Mouse (Mus musculus): ENCODE results near the gene H2-T3.
"Not testable (repeated sequence)": the region's sequence is repeated elsewhere in the genome, so short reads cannot be mapped to it uniquely, and the experiment has no call there.

H2-T3 gene

DNA sequence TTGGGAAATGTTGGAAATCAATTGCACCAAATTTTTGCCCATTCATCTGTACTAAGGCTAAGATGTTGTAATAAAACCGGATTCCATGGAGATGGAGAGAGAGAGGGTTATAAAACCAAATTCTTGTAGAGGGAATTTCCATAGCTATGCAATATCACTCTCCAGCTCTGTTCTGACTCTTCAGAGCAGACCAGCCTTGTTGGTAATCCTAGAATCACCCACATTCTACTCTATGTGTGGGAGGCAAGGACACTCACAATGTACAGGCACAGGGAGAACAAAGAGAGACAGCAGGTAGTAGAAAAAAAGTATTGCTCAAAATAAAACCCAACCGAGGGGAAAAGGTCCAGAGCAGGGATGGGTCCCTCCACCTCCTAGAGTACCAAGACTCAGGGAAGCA is 14.0 kb downstream of the H2-T3 start:
- not testable (repeated sequence) for DNase-seq

DNA sequence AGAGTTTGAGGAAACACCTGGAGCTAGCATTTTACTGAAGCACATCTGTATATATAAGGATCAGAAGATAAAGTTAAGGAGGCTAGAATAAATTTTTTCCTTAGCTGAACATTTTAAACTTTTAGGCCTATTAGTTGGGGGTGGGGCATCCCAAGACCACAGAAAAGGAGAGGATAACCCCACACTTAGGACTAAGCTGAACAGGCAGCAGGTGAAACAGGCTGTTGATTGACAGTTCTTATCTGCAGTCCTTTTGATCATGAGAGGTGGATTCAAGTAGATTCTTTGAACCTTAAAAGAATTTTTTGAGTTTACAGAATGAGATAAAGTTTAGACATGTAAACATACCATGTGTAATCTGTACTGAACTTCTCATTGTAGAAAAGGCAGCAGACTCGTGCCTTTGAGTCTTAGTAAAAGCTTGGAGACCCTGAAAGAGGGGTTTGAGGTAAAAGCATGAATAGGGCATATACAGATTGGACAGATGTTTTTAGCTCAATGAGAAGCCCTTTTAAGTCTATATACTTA is 19.7 kb downstream of the H2-T3 start:
- no peak for DNase-seq

DNA sequence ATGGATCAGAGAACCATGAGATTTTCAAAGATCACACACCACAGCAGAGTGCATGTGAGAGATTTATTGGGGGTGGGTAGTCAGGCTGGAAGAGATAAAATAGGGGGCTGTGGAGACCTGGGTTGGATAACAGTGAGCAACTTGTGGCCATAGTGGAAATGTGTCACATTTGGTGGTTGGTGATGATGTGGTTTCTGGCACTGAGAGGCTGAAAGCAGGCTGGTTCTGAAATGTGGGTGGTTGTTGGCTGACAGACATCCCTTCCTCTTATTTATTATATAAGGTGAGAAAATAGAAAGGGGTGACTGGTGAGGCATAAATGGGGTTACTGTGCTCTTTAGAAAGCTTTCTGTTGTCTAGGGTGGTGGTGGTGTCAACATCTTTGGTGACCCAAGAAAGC is 20.3 kb downstream of the H2-T3 start:
- DNase-seq = no peak

DNA sequence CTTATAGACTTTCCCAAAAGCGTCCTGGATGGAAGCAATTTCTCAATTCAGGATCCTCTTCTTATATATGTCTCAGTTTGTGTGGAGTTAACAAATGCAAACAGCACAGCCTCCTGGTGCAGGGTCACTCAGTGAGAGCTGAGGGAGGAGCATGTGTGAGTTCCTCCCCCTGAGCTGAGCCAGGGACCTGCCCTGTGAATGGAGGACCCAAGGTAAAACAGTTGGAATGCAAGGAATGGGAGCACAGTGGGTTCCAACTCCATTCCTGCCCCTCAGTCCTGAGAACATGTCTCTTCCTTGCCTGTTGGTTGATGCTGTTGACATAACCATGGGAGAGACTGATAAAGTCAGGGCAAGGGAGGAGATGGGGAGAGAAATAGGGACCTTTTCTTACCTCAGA is 21.0 kb downstream of the H2-T3 start:
- DNase-seq = not testable (repeated sequence)

DNA sequence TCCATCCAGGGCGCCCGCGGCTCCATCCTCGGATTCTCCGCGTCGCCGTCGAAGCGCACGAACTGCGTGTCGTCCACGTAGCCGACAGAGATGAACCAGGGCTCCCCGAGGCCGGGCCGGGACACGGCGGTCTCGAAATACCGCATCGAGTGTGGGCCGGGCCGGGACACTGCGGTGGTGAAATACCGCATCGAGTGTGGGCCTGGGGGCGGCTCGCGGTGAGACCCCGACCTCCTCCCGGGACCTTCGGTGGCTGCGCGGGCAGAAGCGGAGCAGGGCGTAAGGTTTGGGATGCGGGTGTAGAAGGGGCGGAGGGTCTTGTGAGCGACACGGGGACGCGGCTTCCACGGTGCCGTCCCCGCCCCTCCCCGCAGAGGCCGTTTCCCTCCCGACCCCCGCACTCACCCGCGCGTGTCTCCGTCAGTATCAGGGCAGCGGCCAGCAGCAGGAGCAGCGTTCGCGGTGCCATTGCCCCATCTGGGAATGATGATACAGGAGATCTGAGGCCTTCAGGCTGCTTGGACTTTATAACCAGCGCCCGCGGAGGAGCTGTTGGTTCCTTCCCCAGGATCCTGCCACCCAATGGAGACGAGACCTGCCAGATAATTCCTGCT is 21.9 kb downstream of the H2-T3 start, which contains the start of gene Gm8909:
Gm8909 (minus strand) TSS at position 499 of the 614 bp plus-strand sequence.
- DNase-seq = no peak

DNA sequence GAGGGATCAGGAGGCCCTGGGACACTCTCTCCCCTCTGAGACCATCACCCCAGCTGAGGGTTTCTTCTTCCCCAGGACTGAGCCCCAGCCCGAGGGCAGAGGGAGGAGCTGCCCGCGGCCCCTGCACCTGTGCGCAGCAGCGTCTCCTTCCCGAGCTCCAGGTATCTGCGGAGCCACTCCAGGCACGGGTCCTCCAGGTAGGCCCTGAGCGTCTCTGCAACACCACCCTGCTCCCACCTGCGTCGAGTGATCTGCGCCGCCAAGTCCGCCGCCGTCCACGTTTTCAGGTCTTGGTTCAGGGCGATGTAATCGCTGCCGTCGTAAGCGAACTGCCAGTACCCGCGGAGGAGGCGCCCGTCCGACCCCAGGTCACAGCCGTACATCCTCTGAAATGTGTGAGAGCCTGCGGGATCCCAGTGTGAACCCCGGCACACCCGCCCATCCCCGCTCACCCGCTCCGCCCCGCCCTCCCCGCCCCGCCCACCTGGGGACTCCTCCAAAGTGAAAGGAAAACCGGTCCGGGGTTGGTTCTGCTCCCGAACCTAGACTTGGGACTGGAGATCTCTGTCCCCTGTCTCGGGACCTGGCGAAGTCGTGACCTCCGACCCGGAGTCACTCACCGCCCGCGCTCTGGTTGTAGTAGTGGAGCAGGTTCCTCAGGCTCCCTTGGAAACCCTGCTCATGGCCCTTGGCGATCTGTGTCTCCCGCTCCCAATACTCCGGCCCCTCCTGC is 22.6 kb downstream of the H2-T3 start:
- no peak for DNase-seq

DNA sequence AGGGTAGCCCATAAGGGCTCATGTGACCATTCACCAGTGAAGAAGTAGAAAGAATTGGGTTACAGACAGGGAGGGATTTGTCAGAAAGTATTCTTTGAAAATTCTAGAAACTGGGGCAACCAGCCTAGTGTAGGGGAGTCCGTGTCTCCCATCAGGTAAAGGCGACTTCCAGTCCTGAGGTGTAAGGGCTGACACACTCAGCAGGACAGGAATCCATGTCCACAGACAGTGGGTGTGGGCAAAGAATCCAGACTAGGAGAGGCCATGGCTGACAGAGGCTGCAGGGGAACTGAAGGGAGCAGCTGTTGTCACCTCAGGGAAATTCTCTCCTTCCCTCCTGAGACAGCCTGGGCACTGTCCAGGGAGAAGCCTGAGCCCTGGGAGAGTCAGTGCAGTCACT is 23.2 kb downstream of the H2-T3 start:
- DNase-seq = not testable (repeated sequence)

DNA sequence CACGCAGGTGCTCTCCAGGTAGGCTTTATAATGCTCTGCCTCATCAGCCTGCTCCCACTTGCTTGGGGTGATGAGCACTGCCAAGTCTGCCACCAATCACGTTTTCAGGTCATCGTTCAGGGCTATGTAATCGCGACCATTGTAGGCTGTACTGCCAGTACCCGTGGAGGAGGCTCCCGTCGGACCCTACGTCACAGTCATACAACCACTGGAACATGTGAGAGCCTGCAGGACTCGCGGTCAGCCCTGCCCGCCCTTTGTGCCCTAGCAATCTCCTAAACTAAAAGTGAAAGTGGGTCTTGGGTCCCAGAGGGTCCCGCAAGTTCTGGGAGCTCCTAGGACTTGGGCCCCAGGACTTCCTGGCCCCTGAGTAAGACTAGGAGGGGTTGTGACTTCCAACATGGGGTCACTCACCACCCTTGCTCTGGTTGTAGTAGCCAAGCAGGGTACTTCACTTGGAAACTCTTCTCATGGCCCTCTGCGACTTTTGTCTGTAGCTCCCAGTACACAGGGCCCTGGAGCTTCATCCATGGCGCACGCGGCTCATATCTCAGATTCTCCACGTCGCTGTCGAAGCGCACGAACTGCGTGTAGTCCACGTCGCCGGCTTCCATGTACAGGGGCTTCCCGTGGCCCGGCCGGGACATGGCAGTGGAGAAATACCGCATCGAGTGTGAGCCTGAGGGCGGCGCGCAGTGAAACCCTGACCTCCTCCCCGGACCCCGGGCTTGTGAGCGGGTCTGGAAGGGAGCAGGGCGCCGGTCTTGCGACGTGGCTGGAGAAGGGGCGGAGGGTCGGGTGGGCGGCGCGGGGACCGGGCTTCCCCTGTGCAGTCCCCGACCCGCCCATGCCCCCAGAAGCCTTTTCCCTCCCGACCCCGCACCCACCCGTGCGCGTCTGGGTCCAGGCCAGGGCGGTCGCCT is 28.7 kb downstream of the H2-T3 start:
- no peak for DNase-seq

DNA sequence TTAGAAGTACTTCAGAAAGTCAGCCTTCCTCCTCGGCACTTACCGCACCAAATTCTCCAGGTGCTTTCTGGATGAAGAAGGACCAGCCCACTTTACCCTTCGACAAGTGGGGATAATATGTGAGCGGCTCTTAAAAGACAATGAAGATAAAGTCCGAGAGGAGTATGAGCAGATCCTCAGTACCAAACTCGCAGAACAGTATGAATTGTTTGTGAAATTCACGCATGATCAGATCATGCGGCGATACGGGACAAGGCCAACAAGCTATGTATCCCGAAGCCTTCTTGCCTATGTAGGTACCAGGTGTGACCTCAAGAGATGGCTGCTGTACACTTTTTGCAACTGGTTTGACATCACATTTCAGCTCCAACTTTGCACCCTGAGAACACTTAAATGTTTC is 31.8 kb downstream of the H2-T3 start:
- not testable (repeated sequence) for DNase-seq

DNA sequence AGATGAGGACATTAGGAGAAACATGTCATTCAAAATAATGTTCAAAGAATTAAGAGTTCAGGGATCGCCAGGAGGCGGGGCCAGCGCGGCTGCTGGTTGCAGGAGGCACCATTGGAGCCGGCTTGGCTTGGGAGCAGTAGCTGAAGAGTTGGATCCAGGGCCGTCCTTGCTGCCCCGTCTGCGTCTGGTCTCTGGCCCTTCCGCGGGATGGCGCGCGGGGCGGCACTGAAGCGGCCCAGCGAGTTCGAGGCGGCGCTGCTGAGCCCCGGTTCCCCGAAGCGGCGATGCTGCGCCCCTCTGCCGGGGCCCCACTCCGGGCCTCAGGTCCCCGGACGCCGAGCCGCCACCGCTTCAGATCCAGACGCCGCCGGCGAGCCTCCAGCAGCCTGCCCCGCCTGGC is 32.3 kb downstream of the H2-T3 start:
- not testable (repeated sequence) for DNase-seq

DNA sequence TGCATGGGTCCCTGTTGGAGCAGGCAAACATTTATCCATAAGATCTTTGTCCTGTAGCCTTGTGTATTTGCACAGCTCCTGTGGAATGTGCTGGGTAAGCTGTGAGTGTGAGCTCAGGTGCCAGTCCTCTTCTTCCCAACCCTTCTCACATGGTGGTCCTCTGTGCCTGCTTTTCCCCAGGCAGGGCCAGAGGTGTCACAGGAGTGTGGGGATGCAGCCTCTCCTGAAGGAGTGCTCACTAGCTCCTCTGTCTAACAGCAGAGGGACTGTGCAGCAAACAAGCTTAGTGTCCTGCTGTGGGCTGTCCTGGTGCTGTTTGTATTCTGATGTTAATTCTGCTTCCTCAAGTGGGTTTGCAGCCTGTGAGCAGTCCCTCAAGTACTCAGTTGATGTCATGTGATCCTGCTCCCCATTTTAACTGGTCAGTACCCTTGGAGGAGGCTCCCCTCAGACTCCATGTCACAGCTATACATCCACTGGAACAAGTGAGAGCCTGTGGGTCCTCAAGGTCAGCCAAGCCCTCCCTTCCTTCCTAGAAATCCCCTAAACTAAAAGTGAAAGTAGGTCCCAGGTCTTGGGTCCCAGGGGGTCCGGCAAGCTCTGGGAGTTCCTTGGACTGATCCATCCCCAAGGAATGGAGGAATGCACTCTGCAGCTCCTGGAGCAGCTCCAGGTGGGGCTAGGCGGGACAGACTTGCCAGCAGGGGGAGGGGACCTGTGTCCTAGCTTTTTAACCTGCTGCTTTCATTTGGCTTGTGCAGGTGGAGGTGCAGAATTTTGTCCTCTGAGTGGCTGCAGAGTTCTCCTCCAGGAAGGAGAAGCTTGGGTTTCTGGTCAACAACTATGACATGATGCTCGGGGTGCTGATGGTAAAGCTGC is 35.6 kb downstream of the H2-T3 start:
- DNase-seq = no peak

DNA sequence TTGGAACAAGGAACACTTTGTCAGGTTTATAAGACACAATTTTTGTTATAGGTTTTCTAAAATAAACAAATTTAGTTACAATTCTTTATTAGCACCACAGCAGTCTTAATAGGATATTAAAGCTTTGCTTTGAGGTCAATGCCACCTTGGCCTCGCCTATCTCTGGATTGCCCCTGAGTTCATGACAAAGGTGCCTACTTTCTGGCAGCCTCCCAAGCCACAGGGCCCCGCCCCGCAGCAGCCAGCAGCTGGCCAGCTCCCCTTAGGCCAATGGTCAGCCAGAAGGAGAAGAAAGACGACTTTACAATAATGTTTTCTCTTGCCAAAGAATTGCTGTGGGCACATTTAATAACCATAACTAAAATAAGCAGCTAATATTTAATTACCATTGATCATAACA is 38.9 kb downstream of the H2-T3 start:
- peak in 1 of 2 experiments; percentile 27 for DNase-seq

DNA sequence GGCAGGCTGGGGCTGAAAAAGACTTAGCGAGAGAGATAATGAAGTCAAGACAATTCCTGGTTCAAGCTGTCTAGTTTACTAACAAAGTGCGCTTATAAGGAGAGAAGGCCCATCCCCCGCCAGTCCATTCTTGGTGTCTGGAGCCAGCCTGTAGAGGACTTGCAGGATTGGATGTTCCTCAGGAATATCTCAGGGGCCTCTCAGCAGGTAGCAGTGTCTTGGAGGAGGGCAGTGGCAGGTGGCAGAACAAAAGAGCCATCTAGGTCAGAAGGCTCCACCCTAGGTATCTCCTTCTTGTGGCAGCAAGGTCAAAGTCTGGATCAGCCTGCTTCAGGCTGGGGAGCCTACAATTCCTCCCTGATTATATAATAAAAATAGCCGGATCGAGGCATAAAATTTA is 41.6 kb downstream of the H2-T3 start:
- not testable (repeated sequence) for DNase-seq

DNA sequence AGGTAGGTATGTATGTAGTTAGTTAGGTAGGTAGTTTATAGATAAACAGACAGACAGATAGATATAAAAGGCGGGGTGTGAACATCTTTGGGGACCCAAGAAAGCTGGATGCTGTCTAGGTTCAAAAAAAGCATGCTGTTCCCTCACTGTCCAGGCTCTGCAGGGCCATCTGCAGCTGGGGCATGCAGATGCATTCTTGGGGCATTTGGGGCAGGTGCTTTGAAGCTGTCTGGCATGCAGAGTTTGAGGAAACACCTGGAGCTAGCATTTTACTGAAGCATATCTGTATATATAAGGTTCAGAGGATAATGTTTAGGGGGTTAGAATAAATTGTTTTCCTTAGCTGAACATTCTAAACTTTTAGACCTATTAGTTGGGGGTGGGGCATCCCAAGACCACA is 43.1 kb downstream of the H2-T3 start:
- not testable (repeated sequence) for DNase-seq

DNA sequence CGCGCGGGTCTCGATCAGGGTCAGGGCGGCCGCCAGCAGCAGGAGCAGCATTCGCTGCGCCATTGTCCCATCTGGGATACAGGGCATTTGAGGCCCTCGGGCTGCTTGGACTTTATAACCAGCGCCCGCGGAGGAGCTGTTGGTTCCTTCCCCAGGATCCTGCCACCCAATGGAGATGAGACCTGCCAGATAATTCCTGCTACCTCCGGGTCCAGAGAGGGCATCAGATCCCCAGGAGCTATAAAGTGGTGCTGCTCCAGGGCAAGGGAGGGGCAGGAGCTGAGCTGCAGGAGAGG is 44.3 kb downstream of the H2-T3 start:
- not testable (repeated sequence) for DNase-seq

DNA sequence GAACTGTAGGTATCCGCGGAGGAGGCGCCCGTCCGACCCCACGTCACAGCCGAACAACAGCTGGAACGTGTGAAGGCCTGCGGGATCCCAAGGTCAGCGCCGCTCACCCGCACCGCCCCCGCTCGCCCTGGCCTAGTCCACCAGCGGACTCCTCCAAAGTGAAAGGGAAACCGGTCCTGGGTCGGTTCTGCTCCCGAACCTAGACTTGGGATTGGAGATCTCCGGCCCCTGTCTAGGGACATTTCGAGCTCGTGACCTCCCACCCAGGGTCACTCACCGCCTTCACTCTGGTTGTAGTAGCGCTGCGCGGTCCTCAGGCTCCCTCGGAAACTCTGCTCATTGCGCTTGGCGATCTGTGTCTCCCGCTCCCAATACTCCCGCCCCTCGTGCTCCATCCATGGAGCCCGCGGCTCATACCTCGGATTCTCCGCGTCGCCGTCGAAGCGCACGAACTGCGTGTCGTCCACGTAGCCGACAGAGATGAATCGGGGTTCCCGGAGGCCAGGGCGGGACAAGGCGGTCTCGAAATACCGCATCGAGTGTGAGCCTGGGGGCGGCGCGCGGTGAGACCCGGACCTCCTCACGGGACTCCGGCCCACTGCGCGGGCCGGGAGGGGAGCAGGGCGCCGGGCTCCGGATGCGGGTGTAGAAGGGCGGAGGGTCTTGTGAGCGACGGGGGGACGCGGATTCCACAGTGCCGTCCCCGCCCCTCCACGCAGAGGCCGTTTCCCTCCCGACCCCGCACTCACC is 44.8 kb downstream of the H2-T3 start:
- no peak for DNase-seq

DNA sequence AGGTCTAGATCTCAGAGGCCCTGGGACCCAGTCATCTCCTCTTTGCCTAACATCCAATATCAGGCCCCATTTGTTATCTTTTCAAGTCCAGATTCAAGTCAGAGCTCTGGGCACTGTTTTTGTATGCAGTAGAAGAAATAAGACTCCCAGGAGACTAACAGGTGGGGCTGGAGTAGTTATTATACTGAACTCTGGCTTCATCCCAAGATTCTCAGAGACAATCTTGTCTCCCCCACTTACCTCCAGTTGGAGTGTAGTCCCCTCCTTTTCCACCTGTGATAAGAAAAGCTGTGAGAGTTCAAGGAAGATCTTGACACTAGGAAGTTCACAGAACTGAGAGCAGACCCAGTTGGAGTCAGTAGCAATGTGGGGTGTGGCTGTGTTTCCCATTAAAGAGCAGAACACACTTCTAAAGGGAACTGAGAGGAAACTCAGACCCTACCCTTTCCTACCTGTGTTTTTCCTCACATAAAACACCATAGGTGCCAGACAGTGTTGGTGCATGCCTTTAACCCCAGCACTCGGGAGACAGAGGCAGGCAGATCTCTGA is 53.7 kb downstream of the H2-T3 start:
- not testable (repeated sequence) for DNase-seq

Measured in kidney, adult 8-10 months (tissue).